Mouse (Mus musculus) cerebellum, adult 2 months (tissue): ENCODE measurements around the gene Abca16.

Source experiments
- CTCF ChIP-seq: fragments of 200-500 bp; IDR thresholded peaks from 2 replicates; pipeline ENCODE4 v1.5.1; 2011; ENCODE audit warnings: low read depth, mild to moderate bottlenecking, control low read depth, low read length, moderate library complexity, borderline replicate concordance; ENCODE audit not compliant: insufficient read depth
- POLR2A ChIP-seq: fragments of 200-500 bp; IDR thresholded peaks from 2 replicates; pipeline ENCODE4 v1.6.1; 2011; ENCODE audit warnings: low read length, control low read depth, borderline replicate concordance; ENCODE audit not compliant: insufficient read depth

- no peak for TF ChIP-seq CTCF
- no peak for TF ChIP-seq POLR2A
Observed at GRCm38 (mm10) chr7:120412391-120412790, 2.9 kb downstream of the Abca16 start.
